Mouse (Mus musculus): ENCODE measurements around the gene Eif1ad.
A peak's percentile ranks its signal among the peaks of the same experiment; 100 is the strongest.
"Not testable (repeated sequence)": the region's sequence is repeated elsewhere in the genome, so short reads cannot be mapped to it uniquely, and the experiment has no call there.

GRCm38 (mm10) chr19:5406531-5407126, 40.1 kb downstream of the Eif1ad start:
- TF ChIP-seq CTCF (IDR thresholded peaks at IDR 0.05; ENCODE audit: low read depth) = peak; percentile 7; the same call in 1 of the 2 replicates
- TF ChIP-seq EP300 (IDR thresholded peaks at IDR 0.05; ENCODE audit: low read depth) = not testable (repeated sequence)

All from liver, embryonic 14.5 days (tissue).